Mouse (Mus musculus): ENCODE data around the gene Cdcp2. TPM values are rescaled to one million over a fixed set of nuclear protein-coding genes. Genes with fewer than 3 reads are reported as not detected.

Gene Cdcp2
- total and polyA plus RNA-seq, 2 experiments from 2014 or later, result not detected

- no peaks in the 10 kb centered on the region for H3K27me3 ChIP-seq (ENCODE audit: insufficient read depth, low read length)
- H3K27ac ChIP-seq (ENCODE audit: low read depth, low read length), result no peak overlapping the region
- WGBS, result 89% methylated on average over 6 of the region's 6 CpGs
- H3K4me2 ChIP-seq (ENCODE audit: low read depth), result no peak overlapping the region
- ATAC-seq, result no peak
- H3K36me3 ChIP-seq (ENCODE audit: insufficient read depth), result peaks cover 75% of the 10 kb centered on the region
- no peak overlapping the region for H3K4me3 ChIP-seq (ENCODE audit: low read depth, low read length)
- no peak for TF ChIP-seq CTCF (IDR thresholded peaks at IDR 0.05; ENCODE audit: low read depth)
- H3K9me3 ChIP-seq (ENCODE audit: low read length), result no peaks in the 10 kb centered on the region
- H3K4me1 ChIP-seq (ENCODE audit: insufficient read depth), result no peaks in the 10 kb centered on the region
- H3K9ac ChIP-seq, result no peak overlapping the region
- DNase-seq, result no peak
These were observed 37.9 kb upstream of the Cdcp2 start for GRCm38 (mm10) chr4:107058781-107059180.

- Histone ChIP-seq H3K4me2 (ENCODE audit: low read depth) (no peak overlapping the region), H3K4me3 (ENCODE audit: low read depth, low read length) (no peak overlapping the region), H3K9me3 (ENCODE audit: low read length) (no peaks in the 10 kb centered on the region), H3K9ac (no peak overlapping the region), H3K27me3 (ENCODE audit: insufficient read depth, low read length) (no peaks in the 10 kb centered on the region), H3K27ac (ENCODE audit: low read depth, low read length) (no peak overlapping the region), H3K36me3 (ENCODE audit: insufficient read depth) (peaks cover 72% of the 10 kb centered on the region), H3K4me1 (ENCODE audit: insufficient read depth) (no peaks in the 10 kb centered on the region)
- DNase-seq, result no peak
- WGBS, result 91% methylated on average over 4 of the region's 4 CpGs
- TF ChIP-seq CTCF (IDR thresholded peaks at IDR 0.05; ENCODE audit: low read depth), result no peak
- ATAC-seq, result no peak
These were observed 35.1 kb upstream of the Cdcp2 start for GRCm38 (mm10) chr4:107061560-107061959.

GRCm38 (mm10) chr4:107063214-107063613 lies 33.5 kb upstream of the Cdcp2 start:
- H3K4me3 ChIP-seq (ENCODE audit: low read depth, low read length), result no peak overlapping the region
- H3K4me1 ChIP-seq (ENCODE audit: insufficient read depth), result peaks cover 6% of the 10 kb centered on the region; the same call in 1 of the 2 replicates
- DNase-seq, result no peak
- H3K4me2 ChIP-seq (ENCODE audit: low read depth), result no peak overlapping the region
- no peaks in the 10 kb centered on the region for H3K27me3 ChIP-seq (ENCODE audit: insufficient read depth, low read length)
- H3K9ac ChIP-seq, result no peak overlapping the region
- WGBS, result 63% methylated on average over 3 of the region's 3 CpGs
- no peaks in the 10 kb centered on the region for H3K9me3 ChIP-seq (ENCODE audit: low read length)
- H3K27ac ChIP-seq (ENCODE audit: low read depth, low read length), result no peak overlapping the region
- peaks cover 56% of the 10 kb centered on the region for H3K36me3 ChIP-seq (ENCODE audit: insufficient read depth)
- ATAC-seq, result no peak
- TF ChIP-seq CTCF (IDR thresholded peaks at IDR 0.05; ENCODE audit: low read depth), result no peak

- no peak for TF ChIP-seq CTCF (IDR thresholded peaks at IDR 0.05; ENCODE audit: low read depth)
- Histone ChIP-seq H3K27me3 (ENCODE audit: insufficient read depth, low read length) (no peaks in the 10 kb centered on the region), H3K27ac (ENCODE audit: low read depth, low read length) (no peak overlapping the region), H3K36me3 (ENCODE audit: insufficient read depth) (peaks cover 46% of the 10 kb centered on the region), H3K4me2 (ENCODE audit: low read depth) (no peak overlapping the region), H3K9ac (no peak overlapping the region), H3K4me3 (ENCODE audit: low read depth, low read length) (no peak overlapping the region), H3K9me3 (ENCODE audit: low read length) (no peaks in the 10 kb centered on the region), H3K4me1 (ENCODE audit: insufficient read depth) (peaks cover 6% of the 10 kb centered on the region; the same call in 1 of the 2 replicates)
- no peak for DNase-seq
- no peak for ATAC-seq
- WGBS, result 97% methylated on average over 5 of the region's 5 CpGs
These were observed 32.1 kb upstream of the Cdcp2 start for GRCm38 (mm10) chr4:107064394-107065098.

GRCm38 (mm10) chr4:107066252-107067124 lies 30.2 kb upstream of the Cdcp2 start, which contains the start of the genes Mrpl37 and Cyb5rl:
TSS of gene Mrpl37 (minus strand) at chr4:107066868.
TSS of gene Cyb5rl (plus strand) at chr4:107066988.
- Histone ChIP-seq H3K9ac (peak within 1 kb of the TSS; percentile 74), H3K36me3 (ENCODE audit: insufficient read depth) (peaks cover 29% of the 10 kb centered on the region), H3K4me1 (ENCODE audit: insufficient read depth) (peaks cover 6% of the 10 kb centered on the region; the same call in 1 of the 2 replicates), H3K4me3 (ENCODE audit: low read depth, low read length) (peak within 1 kb of the TSS; percentile 79), H3K27me3 (ENCODE audit: insufficient read depth, low read length) (no peaks in the 10 kb centered on the region), H3K9me3 (ENCODE audit: low read length) (no peaks in the 10 kb centered on the region), H3K4me2 (ENCODE audit: low read depth) (peak within 1 kb of the TSS; percentile 97), H3K27ac (ENCODE audit: low read depth, low read length) (peak within 1 kb of the TSS; percentile 57; the same call in 1 of the 2 replicates)
- ATAC-seq (peak; percentile 100), DNase-seq (peak; percentile 98)
- under 1% methylated on average over 60 of the region's 60 CpGs for WGBS
- no peak for TF ChIP-seq CTCF (IDR thresholded peaks at IDR 0.05; ENCODE audit: low read depth)

- H3K27me3 ChIP-seq (ENCODE audit: insufficient read depth, low read length), result no peaks in the 10 kb centered on the region
- peaks cover 6% of the 10 kb centered on the region; the same call in 1 of the 2 replicates for H3K4me1 ChIP-seq (ENCODE audit: insufficient read depth)
- WGBS, result 3% methylated on average over 33 of the region's 33 CpGs
- peak overlapping the region; percentile 40 for H3K9ac ChIP-seq
- ATAC-seq (peak; percentile 51), DNase-seq (no peak)
- H3K4me2 ChIP-seq (ENCODE audit: low read depth), result peak overlapping the region; percentile 97
- no peaks in the 10 kb centered on the region for H3K9me3 ChIP-seq (ENCODE audit: low read length)
- peak overlapping the region; percentile 79 for H3K4me3 ChIP-seq (ENCODE audit: low read depth, low read length)
- H3K36me3 ChIP-seq (ENCODE audit: insufficient read depth), result peaks cover 22% of the 10 kb centered on the region
- no peak for TF ChIP-seq CTCF (IDR thresholded peaks at IDR 0.05; ENCODE audit: low read depth)
- H3K27ac ChIP-seq (ENCODE audit: low read depth, low read length), result 0 out of 2 replicates have a peak overlapping the region, but pooled peaks have one; percentile 45
These were observed 29.4 kb upstream of the Cdcp2 start for GRCm38 (mm10) chr4:107067151-107067840.
